Mouse (Mus musculus): ENCODE results near the gene Tspan14.

Gene Tspan14

GRCm38 (mm10) chr14:40975127-40975721, 8.6 kb upstream of the Tspan14 start:
- DNase-seq (ENCODE audit: low spot score in 2 of 2), result peak; percentile 53 to 70

- DNase-seq (ENCODE audit: low spot score in 2 of 2), result no peak
Measured at GRCm38 (mm10) chr14:40968051-40968450, 1.4 kb upstream of the Tspan14 start.

GRCm38 (mm10) chr14:40967598-40967900, 942 bp upstream of the Tspan14 start:
- DNase-seq (ENCODE audit: low spot score in 2 of 2), result no peak

- peak; percentile 90 to 94 for DNase-seq (ENCODE audit: low spot score in 2 of 2)
Measured at GRCm38 (mm10) chr14:40966862-40967597, 423 bp upstream of the Tspan14 start.

- DNase-seq (ENCODE audit: low spot score in 2 of 2), result no peak
Measured at GRCm38 (mm10) chr14:40965507-40966356, 875 bp downstream of the Tspan14 start.

- DNase-seq (ENCODE audit: low spot score in 2 of 2), result no peak
Measured at GRCm38 (mm10) chr14:40964881-40965280, 1.7 kb downstream of the Tspan14 start.

GRCm38 (mm10) chr14:40964214-40964610, 2.4 kb downstream of the Tspan14 start:
- no peak for DNase-seq (ENCODE audit: low spot score in 2 of 2)

- no peak for DNase-seq (ENCODE audit: low spot score in 2 of 2)
Measured at GRCm38 (mm10) chr14:40963501-40964213, 3.0 kb downstream of the Tspan14 start.

GRCm38 (mm10) chr14:40962365-40963290, 4.0 kb downstream of the Tspan14 start:
- DNase-seq (ENCODE audit: low spot score in 2 of 2), result no peak

- no peak for DNase-seq (ENCODE audit: low spot score in 2 of 2)
Measured at GRCm38 (mm10) chr14:40960237-40960636, 6.4 kb downstream of the Tspan14 start.

GRCm38 (mm10) chr14:40959586-40959985, 7.0 kb downstream of the Tspan14 start:
- DNase-seq (ENCODE audit: low spot score in 2 of 2), result no peak

GRCm38 (mm10) chr14:40958986-40959381, 7.6 kb downstream of the Tspan14 start:
- no peak for DNase-seq (ENCODE audit: low spot score in 2 of 2)

GRCm38 (mm10) chr14:40958083-40958985, 8.3 kb downstream of the Tspan14 start:
- DNase-seq (ENCODE audit: low spot score in 2 of 2), result peak; percentile 47 to 63

GRCm38 (mm10) chr14:40957607-40958006, 9.0 kb downstream of the Tspan14 start:
- DNase-seq (ENCODE audit: low spot score in 2 of 2), result no peak

GRCm38 (mm10) chr14:40956252-40957146, 10.1 kb downstream of the Tspan14 start:
- DNase-seq (ENCODE audit: low spot score in 2 of 2), result peak in 1 of 2 experiments; percentile 59

GRCm38 (mm10) chr14:40955596-40956251, 10.9 kb downstream of the Tspan14 start:
- DNase-seq (ENCODE audit: low spot score in 2 of 2), result peak; percentile 62 to 81

GRCm38 (mm10) chr14:40955146-40955545, 11.5 kb downstream of the Tspan14 start:
- DNase-seq (ENCODE audit: low spot score in 2 of 2), result no peak

- no peak for DNase-seq (ENCODE audit: low spot score in 2 of 2)
Measured at GRCm38 (mm10) chr14:40953381-40953780, 13.2 kb downstream of the Tspan14 start.

All from frontal cortex, postnatal 14 days (tissue).